Mouse (Mus musculus) induced T-regulatory cell, adult 2 months (primary cell): ENCODE results near the gene Nova1.

ENCODE experiments used
- DNase-seq: peaks from one replicate; pipeline ENCODE4 v3.0.0-alpha.2; 2012; ENCODE audit warnings: low read depth

Gene Nova1

GRCm38 (mm10) chr12:46818856-46819347, at the start of gene Nova1:
TSS of gene Nova1 (minus strand) at chr12:46818929.
- peak; percentile 0 for DNase-seq

- DNase-seq, result peak; percentile 12
Observed at GRCm38 (mm10) chr12:46819348-46820022, 756 bp upstream of the Nova1 start.

GRCm38 (mm10) chr12:46818021-46818855, 491 bp downstream of the Nova1 start:
- peak; percentile 3 for DNase-seq

- no peak for DNase-seq
Observed at GRCm38 (mm10) chr12:46817211-46817803, 1.4 kb downstream of the Nova1 start.

- DNase-seq, result no peak
Observed at GRCm38 (mm10) chr12:46816291-46816690, 2.4 kb downstream of the Nova1 start.

- DNase-seq, result no peak
Observed at GRCm38 (mm10) chr12:46815697-46816096, 3.0 kb downstream of the Nova1 start.

- no peak for DNase-seq
Observed at GRCm38 (mm10) chr12:46814820-46815219, 3.9 kb downstream of the Nova1 start.

GRCm38 (mm10) chr12:46801311-46801710, 17.4 kb downstream of the Nova1 start:
- DNase-seq, result no peak

GRCm38 (mm10) chr12:46782301-46783280, 36.1 kb downstream of the Nova1 start:
- no peak for DNase-seq

GRCm38 (mm10) chr12:46781481-46781880, 37.2 kb downstream of the Nova1 start:
- DNase-seq, result no peak

GRCm38 (mm10) chr12:46780983-46781382, 37.7 kb downstream of the Nova1 start:
- DNase-seq, result no peak

GRCm38 (mm10) chr12:46759450-46759849, 59.3 kb downstream of the Nova1 start:
- DNase-seq, result no peak

GRCm38 (mm10) chr12:46754325-46754848, 64.3 kb downstream of the Nova1 start:
- no peak for DNase-seq

GRCm38 (mm10) chr12:46753096-46753495, 65.6 kb downstream of the Nova1 start:
- DNase-seq, result no peak

- DNase-seq, result no peak
Observed at GRCm38 (mm10) chr12:46733261-46733660, 85.5 kb downstream of the Nova1 start.

- no peak for DNase-seq
Observed at GRCm38 (mm10) chr12:46731943-46732342, 86.8 kb downstream of the Nova1 start.

GRCm38 (mm10) chr12:46721914-46722313, 96.8 kb downstream of the Nova1 start:
- DNase-seq, result no peak

- DNase-seq, result no peak
Observed at GRCm38 (mm10) chr12:46719076-46719475, 99.7 kb downstream of the Nova1 start.

GRCm38 (mm10) chr12:46710094-46710493, 108.6 kb downstream of the Nova1 start:
- no peak for DNase-seq

GRCm38 (mm10) chr12:46709475-46709874, 109.3 kb downstream of the Nova1 start:
- DNase-seq, result no peak

GRCm38 (mm10) chr12:46700202-46700601, 118.5 kb downstream of the Nova1 start:
- DNase-seq, result no peak
